ENCODE assay signal across 21 mouse cellular contexts in the genomic region with DNA sequence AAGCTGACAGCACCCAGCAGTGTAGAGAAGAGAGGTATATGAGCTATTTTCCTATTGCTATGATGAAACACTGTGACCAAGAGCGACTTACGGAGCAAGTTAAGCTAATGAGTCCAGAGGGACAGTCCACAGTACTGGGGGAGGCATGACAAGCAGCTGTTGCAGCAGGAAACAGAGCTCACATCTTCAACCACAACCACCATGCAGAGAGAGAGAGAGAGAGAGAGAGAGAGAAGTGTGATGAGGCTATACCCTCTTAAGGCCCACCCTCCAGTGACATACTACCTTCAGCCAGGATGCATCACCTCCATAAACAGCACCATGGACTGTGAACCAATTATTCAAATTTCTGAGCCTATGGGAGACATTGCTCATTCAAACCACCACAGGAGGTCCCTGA.
"Had no signal": no experiment of that assay in that cellular context is flagged by ENCODE, and none has a peak within 500 bp of the region (broad histone marks: within the 10 kb centered on the region; RNA-seq: fewer than 3 reads in every experiment).

No protein-coding gene starts in this region.

- H3K4me1 ChIP-seq: liver, embryonic 15.5 days; lung, embryonic 15.5 days; midbrain, embryonic 13.5 days; midbrain, embryonic 15.5 days; neural tube, embryonic 15.5 days had no signal

- H3K36me3 ChIP-seq: liver, embryonic 15.5 days; lung, embryonic 15.5 days; midbrain, embryonic 13.5 days; midbrain, embryonic 15.5 days; neural tube, embryonic 13.5 days; neural tube, embryonic 15.5 days had no signal

- ATAC-seq: liver, postnatal 0 days; lung, postnatal 0 days; midbrain, embryonic 13.5 days; midbrain, embryonic 15.5 days had no signal

- H3K27ac ChIP-seq: liver, embryonic 15.5 days; lung, embryonic 15.5 days; midbrain, embryonic 13.5 days; midbrain, embryonic 15.5 days; neural tube, embryonic 13.5 days; neural tube, embryonic 15.5 days had no signal

- DNase-seq: liver, postnatal 0 days; lung, adult 2 months; lung, postnatal 14 days; lung, postnatal 36 days; retina, postnatal 1 day; right cerebral cortex, adult 18-20 months; right cerebral cortex, postnatal 25 days; right cerebral cortex, postnatal 4 days; spleen, adult 18-20 months; thymus, adult 18-20 months; thymus, postnatal 14 days; thymus, postnatal 36 days had no signal

- H3K4me3 ChIP-seq: liver, embryonic 15.5 days; lung, embryonic 15.5 days; megakaryocyte, embryonic 14.5 days; midbrain, embryonic 13.5 days; midbrain, embryonic 15.5 days; neural tube, embryonic 13.5 days; neural tube, embryonic 15.5 days had no signal

- H3K9me3 ChIP-seq: liver, embryonic 15.5 days; lung, embryonic 15.5 days; megakaryocyte, embryonic 14.5 days; midbrain, embryonic 13.5 days; midbrain, embryonic 15.5 days; neural tube, embryonic 13.5 days; neural tube, embryonic 15.5 days had no signal

- H3K9ac ChIP-seq: liver, embryonic 15.5 days; liver, postnatal 0 days; lung, embryonic 15.5 days; midbrain, embryonic 13.5 days; midbrain, embryonic 15.5 days; neural tube, embryonic 13.5 days; neural tube, embryonic 15.5 days had no signal

- H3K27me3 ChIP-seq: liver, embryonic 15.5 days; lung, embryonic 15.5 days; midbrain, embryonic 13.5 days; midbrain, embryonic 15.5 days; neural tube, embryonic 13.5 days; neural tube, embryonic 15.5 days had no signal

- H3K4me2 ChIP-seq: liver, embryonic 15.5 days; lung, embryonic 15.5 days; midbrain, embryonic 11.5 days; midbrain, embryonic 13.5 days; midbrain, embryonic 15.5 days; neural tube, embryonic 13.5 days; neural tube, embryonic 15.5 days had no signal
